Mouse (Mus musculus): ENCODE results near the gene Tlk1. TPM values are rescaled to one million over a fixed set of nuclear protein-coding genes. Genes with fewer than 3 reads are reported as not detected.

Tlk1 gene
- polyA plus RNA-seq, 1 experiment from 2014 or later = 101 TPM

DNA sequence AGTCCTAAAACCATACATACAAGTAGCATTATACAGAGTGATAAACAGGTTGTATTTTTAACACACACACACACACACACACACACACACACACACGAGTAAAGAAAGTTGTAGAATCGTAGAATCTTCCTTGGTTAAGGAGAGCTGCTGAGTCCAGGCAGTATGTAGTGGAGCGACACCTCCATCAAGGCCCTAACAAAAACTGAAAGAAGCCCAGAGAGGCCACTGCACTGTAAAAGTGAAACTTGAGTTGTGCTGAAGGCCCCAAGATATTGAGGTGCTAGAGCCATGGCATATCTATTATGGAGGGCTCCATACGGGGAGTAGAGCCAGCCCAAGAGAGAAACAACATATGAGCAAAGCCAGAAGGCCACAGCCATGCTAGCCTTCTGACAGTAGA, 32.3 kb downstream of the Tlk1 start:
- Histone ChIP-seq H3K79me2 (ENCODE audit: inconsistent target) (peaks cover 100% of the 10 kb centered on the region), H3K36me3 (ENCODE audit: inconsistent target) (peaks cover 5% of the 10 kb centered on the region; the same call in 1 of the 2 replicates), H3K4me3 (ENCODE audit: inconsistent target) (no peak overlapping the region), H3K27ac (no peak overlapping the region)
- WGBS (ENCODE audit: missing documents) = 97% methylated on average over 4 of the region's 4 CpGs

DNA sequence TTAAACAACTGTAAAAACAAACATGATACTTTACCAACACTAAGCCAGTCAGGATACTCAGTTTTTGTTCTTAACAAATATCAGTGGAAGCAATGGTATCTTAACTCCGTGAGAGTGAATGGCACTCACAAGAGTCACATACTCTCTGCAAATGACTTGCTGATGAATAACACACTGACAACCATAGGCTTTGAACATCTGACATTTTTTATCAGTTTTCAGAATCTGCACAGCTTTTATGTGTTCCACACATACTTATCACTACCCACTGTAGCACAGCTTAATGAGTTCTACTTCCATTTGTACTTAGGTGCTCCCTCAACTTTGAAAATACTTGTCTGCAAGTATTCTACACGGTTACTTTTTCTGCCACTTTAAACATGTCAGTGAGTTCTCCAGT, 35.3 kb downstream of the Tlk1 start:
- no peak overlapping the region for H3K27ac ChIP-seq
- H3K36me3 ChIP-seq (ENCODE audit: inconsistent target) = peaks cover 5% of the 10 kb centered on the region; the same call in 1 of the 2 replicates
- H3K79me2 ChIP-seq (ENCODE audit: inconsistent target) = peaks cover 100% of the 10 kb centered on the region
- 93% methylated on average over 2 of the region's 2 CpGs for WGBS (ENCODE audit: missing documents)
- H3K4me3 ChIP-seq (ENCODE audit: inconsistent target) = no peak overlapping the region

DNA sequence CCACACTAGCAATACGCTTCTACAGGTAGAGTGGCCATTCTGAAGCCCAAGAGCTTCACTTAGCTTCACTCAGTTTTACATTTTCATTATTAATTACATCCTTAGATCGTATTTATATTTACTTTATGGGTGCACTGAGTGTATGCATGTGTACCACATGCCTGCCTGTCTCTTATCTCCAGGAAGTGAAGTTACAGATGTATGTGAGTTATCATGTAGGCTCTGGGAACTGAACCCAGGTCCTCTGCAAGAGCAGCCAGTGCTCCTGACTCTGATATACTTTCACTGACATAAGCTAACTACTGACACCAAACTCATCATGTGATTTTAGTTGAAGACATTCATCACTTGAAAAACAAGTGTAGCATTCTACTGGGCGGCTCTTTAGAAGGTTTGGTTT, 36.2 kb downstream of the Tlk1 start:
- H3K79me2 ChIP-seq (ENCODE audit: inconsistent target) = peaks cover 100% of the 10 kb centered on the region
- WGBS (ENCODE audit: missing documents) = 92% methylated on average over 3 of the region's 3 CpGs
- no peak overlapping the region for H3K4me3 ChIP-seq (ENCODE audit: inconsistent target)
- H3K36me3 ChIP-seq (ENCODE audit: inconsistent target) = no peaks in the 10 kb centered on the region
- no peak overlapping the region for H3K27ac ChIP-seq

DNA sequence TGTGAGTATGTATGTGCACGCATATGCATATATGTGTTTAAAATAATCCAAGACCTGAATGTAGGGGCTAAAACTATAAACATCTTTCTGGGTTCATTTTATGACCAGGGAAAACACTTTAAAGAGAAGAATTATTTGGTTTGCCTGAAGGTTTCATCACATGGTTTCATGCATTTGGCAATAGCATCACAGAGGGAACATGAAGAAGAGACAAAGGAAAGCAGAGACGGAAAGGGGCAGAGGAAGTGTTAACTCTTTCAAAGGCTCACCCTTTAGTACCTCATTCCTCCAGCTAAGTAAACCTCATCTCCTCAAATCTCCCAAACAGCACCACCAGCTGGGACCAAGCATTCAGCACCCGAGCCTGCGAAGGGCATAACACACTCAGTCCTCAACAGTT, 41.1 kb downstream of the Tlk1 start:
- no peak overlapping the region for H3K27ac ChIP-seq
- no peaks in the 10 kb centered on the region for H3K36me3 ChIP-seq (ENCODE audit: inconsistent target)
- WGBS (ENCODE audit: missing documents) = 65% methylated on average over 4 of the region's 4 CpGs

DNA sequence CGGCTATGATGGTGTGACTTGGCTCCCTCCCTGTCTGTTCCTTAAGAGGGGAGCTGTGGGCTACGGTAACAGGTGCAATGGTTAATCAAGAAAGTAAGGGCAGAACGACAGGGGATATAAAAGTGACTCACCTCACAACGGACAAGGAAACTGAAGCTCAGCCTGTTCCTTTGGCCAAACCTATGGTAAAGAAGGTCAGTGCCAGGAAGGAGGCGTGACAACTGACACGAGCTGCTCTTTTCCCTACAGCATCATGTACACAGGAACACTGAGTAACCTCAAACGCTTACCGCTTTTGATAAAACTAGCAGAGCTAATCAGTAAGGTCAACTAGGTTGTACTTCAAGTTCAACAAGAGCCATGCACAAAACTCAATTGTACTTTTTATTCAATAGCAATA, 42.0 kb downstream of the Tlk1 start:
- no peak overlapping the region for H3K4me3 ChIP-seq (ENCODE audit: inconsistent target)
- no peaks in the 10 kb centered on the region for H3K36me3 ChIP-seq (ENCODE audit: inconsistent target)
- 90% methylated on average over 8 of the region's 8 CpGs for WGBS (ENCODE audit: missing documents)
- peaks cover 100% of the 10 kb centered on the region for H3K79me2 ChIP-seq (ENCODE audit: inconsistent target)
- H3K27ac ChIP-seq = no peak overlapping the region

More for the DNA sequence above, 41.1 kb downstream of the Tlk1 start:
- no peak overlapping the region for H3K4me3 ChIP-seq (ENCODE audit: inconsistent target)
- peaks cover 100% of the 10 kb centered on the region for H3K79me2 ChIP-seq (ENCODE audit: inconsistent target)

DNA sequence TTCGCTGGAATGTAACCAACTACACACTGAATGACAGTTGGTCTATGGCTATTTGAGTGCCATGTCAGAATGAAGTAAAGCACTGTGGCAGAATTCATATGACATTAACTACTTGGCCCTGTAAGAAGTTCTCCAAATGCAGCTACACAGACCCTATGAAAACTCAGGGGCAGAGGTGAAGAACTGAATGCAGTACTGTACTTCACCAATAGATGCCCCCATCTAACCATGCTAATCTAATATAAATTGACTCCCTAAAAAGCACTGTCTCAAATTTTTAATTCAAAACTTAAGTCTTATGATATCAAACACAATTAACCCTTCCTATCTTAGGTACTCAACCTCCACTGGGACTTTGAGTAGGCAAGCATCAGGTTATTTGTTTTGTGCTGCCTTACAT, 45.9 kb downstream of the Tlk1 start:
- 92% methylated on average over 1 of the region's 1 CpGs for WGBS (ENCODE audit: missing documents)
- H3K36me3 ChIP-seq (ENCODE audit: inconsistent target) = no peaks in the 10 kb centered on the region
- H3K27ac ChIP-seq = no peak overlapping the region
- peaks cover 100% of the 10 kb centered on the region for H3K79me2 ChIP-seq (ENCODE audit: inconsistent target)
- no peak overlapping the region for H3K4me3 ChIP-seq (ENCODE audit: inconsistent target)

DNA sequence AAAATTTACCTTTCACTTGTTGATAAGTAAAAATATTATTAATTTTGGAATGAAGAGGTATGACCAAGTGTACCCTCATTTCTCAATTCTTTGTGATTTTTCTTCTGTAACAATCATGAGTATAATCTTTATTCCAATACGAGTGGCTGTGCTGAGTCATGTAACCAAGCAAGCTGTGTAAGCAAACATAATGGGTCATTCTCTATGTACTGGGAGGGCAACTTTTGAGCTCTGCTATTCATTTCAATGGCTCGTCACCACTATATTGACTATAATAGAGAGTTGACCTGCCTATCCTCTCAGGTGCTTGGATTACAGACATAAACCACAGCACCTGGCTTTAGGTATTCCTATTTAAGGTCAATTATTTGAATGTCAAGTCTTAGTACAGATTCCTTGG, 48.8 kb downstream of the Tlk1 start:
- 91% methylated on average over 2 of the region's 2 CpGs for WGBS (ENCODE audit: missing documents)
- Histone ChIP-seq H3K27ac (no peak overlapping the region), H3K36me3 (ENCODE audit: inconsistent target) (no peaks in the 10 kb centered on the region), H3K79me2 (ENCODE audit: inconsistent target) (peaks cover 100% of the 10 kb centered on the region), H3K4me3 (ENCODE audit: inconsistent target) (no peak overlapping the region)

DNA sequence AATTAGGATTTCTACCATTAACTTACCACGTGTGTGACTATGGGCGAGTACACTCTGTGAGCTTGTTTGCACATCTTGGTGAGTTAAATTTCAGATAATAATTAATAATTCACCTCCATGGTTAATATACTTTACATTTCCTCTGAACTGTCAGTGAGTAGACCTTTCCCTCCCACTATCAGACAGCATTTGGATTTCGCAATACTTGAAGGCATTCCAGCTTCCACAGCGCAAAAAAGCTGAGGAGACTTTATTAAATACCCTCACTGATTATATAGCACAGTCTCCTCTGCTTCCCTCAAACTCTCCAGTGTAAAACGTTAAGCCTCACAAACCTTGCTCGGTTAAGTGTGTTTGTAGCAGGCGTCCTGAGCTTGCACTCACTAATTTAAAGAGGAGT, 60.8 kb downstream of the Tlk1 start:
- H3K79me2 ChIP-seq (ENCODE audit: inconsistent target) = peaks cover 93% of the 10 kb centered on the region
- WGBS (ENCODE audit: missing documents) = 83% methylated on average over 7 of the region's 7 CpGs
- H3K36me3 ChIP-seq (ENCODE audit: inconsistent target) = peaks cover 4% of the 10 kb centered on the region; the same call in 1 of the 2 replicates
- no peak overlapping the region for H3K4me3 ChIP-seq (ENCODE audit: inconsistent target)
- H3K27ac ChIP-seq = no peak overlapping the region

DNA sequence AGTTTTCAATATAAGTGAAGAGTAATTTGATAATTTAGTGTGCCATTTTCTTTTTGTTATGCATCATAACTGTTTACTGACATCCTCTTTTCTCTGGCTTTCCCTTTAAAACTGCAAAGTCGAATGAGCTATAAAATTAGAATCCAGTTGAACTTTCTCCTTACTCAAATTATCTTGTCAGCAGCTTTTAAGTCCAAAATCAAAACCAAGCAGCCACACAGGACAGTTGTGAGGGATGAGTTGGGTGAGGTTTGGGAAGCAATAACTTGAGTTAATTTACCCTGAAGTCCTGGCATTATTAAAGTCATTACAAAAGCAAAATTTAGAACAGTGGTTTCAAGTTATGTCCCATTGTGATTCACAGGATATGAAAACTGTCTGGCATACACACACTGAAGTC, 62.8 kb downstream of the Tlk1 start:
- WGBS (ENCODE audit: missing documents) = 71% methylated on average over 1 of the region's 1 CpGs
- Histone ChIP-seq H3K36me3 (ENCODE audit: inconsistent target) (no peaks in the 10 kb centered on the region), H3K27ac (peak overlapping the region; percentile 29), H3K79me2 (ENCODE audit: inconsistent target) (peaks cover 93% of the 10 kb centered on the region), H3K4me3 (ENCODE audit: inconsistent target) (no peak overlapping the region)

DNA sequence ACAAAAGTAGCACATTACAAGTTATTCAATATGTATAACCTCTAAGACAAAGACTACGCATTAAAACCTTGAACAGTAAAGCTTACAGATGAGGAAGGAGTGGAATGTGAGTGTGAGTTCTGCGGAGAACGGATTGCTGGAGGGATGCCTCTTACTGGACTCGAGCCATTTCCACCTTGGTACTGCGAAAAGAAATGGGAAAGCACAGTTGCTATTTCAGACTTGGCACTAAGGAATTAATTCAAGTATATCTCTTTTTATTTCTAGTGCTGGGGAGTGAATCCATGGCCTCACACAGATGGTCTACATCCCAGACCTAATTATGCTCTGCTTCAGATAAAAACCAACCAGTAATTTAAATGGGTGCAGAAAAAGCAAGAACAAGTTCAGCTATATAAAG, 73.4 kb downstream of the Tlk1 start:
- 100% methylated on average over 5 of the region's 5 CpGs for WGBS (ENCODE audit: missing documents)

DNA sequence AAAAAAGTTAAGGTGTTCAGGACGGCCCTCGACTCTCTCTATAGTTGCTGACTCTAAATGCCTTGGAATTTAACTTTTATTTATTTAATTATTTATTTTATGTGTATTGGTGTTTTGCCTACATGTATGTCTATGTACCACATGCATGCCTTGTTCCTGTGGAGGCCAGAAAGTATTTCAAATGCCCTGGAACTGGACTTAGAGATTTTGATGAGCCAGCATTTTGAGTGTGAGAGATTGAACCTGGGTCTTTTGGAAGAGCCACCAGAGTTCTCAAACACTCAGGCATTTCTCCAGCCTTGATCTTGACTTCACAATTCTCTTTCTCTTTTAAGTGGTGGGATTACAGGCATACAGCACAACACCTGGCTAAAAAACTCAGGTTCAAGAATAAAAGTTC, 73.9 kb downstream of the Tlk1 start:
- Histone ChIP-seq H3K36me3 (ENCODE audit: inconsistent target) (peaks cover 24% of the 10 kb centered on the region), H3K27ac (no peak overlapping the region), H3K79me2 (ENCODE audit: inconsistent target) (peaks cover 6% of the 10 kb centered on the region; the same call in 1 of the 2 replicates), H3K4me3 (ENCODE audit: inconsistent target) (no peak overlapping the region)
- 100% methylated on average over 2 of the region's 2 CpGs for WGBS (ENCODE audit: missing documents)

More for the DNA sequence above, 73.4 kb downstream of the Tlk1 start:
- no peak overlapping the region for H3K4me3 ChIP-seq (ENCODE audit: inconsistent target)
- H3K36me3 ChIP-seq (ENCODE audit: inconsistent target) = peaks cover 24% of the 10 kb centered on the region
- peaks cover 11% of the 10 kb centered on the region; the same call in 1 of the 2 replicates for H3K79me2 ChIP-seq (ENCODE audit: inconsistent target)
- no peak overlapping the region for H3K27ac ChIP-seq

DNA sequence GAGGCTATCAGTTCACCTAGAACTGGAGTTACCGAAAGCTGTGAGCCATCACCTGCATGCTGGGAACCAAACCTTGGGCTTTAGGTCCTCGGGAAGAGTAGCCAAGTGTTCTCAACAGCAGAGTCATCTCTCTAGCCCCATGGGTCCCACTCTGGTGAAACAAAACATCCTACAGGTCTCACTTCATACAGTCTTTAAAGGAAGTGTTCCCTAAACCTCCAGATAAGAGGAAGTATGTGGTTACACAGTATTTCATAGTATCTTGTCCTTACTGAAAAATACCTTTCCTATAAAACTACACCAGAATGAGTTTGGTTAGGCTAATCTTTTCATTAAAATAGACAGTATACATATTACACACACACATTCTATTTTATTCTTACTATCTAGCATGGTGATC, 82.9 kb downstream of the Tlk1 start:
- 50% methylated on average over 1 of the region's 2 CpGs for WGBS (ENCODE audit: missing documents)
- no peak overlapping the region for H3K27ac ChIP-seq
- H3K36me3 ChIP-seq (ENCODE audit: inconsistent target) = peaks cover 75% of the 10 kb centered on the region
- no peaks in the 10 kb centered on the region for H3K79me2 ChIP-seq (ENCODE audit: inconsistent target)
- no peak overlapping the region for H3K4me3 ChIP-seq (ENCODE audit: inconsistent target)

DNA sequence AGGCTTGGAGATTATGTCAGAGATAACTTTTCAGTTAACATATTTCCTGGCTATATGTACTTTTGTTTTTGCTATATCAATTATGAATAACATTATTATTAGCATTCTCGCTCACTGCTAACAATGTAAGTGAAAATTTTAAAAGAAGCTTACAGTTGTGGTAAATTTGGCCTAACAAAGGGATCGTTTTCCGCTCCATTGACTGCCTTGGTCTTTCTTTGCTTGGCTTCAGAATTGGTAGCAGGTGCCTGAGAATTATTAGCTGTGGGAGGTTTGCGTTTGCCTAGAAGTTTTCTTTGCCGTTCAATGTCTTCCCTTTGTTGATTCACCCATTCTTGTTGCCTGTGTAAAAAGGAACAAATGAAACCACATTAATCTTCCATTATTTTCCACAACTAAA, 83.6 kb downstream of the Tlk1 start:
- no peaks in the 10 kb centered on the region for H3K79me2 ChIP-seq (ENCODE audit: inconsistent target)
- no peak overlapping the region for H3K4me3 ChIP-seq (ENCODE audit: inconsistent target)
- H3K36me3 ChIP-seq (ENCODE audit: inconsistent target) = peaks cover 76% of the 10 kb centered on the region
- no peak overlapping the region for H3K27ac ChIP-seq
- WGBS (ENCODE audit: missing documents) = 96% methylated on average over 5 of the region's 5 CpGs

DNA sequence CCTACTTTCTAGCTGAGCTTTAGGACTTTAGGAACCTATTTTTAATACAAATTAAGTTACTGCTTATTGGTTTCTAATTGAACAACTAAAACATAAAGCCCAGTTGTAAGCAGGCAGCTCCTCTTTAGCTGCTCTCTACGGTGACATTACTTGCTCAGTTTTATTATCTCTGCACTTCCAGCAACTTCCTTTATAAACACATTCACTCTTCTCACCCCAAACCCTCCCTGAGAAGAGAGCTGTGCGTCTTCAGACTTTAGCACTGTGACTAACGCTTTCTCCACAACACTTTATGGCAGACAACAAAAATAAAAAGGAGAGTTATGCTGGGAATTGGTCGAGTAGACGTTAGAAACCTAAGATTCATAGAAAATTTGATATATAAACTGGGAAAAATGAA, 89.5 kb downstream of the Tlk1 start:
- Histone ChIP-seq H3K27ac (no peak overlapping the region), H3K36me3 (ENCODE audit: inconsistent target) (peaks cover 50% of the 10 kb centered on the region), H3K4me3 (ENCODE audit: inconsistent target) (no peak overlapping the region), H3K79me2 (ENCODE audit: inconsistent target) (no peaks in the 10 kb centered on the region)
- WGBS (ENCODE audit: missing documents) = 94% methylated on average over 5 of the region's 5 CpGs

DNA sequence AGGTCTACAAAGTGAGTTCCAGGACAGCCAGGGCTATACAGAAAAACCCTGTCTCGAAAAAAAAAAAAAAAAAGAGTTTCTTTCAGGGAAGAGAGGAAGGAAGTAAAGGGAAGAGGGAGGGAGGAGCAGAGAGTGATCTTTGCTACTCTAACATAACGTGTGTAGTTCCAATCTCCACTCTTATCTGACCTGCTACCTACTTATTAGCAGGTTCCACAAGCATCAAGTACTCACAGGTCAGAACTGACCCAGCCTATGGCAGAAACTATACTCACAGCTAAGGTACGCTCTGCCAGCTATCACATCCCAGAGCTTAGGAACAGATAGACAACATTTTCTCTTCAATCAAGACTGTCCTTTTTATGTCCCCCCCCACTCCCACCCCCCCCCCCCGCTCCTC, 90.0 kb downstream of the Tlk1 start:
- Histone ChIP-seq H3K4me3 (ENCODE audit: inconsistent target) (no peak overlapping the region), H3K36me3 (ENCODE audit: inconsistent target) (peaks cover 51% of the 10 kb centered on the region), H3K79me2 (ENCODE audit: inconsistent target) (no peaks in the 10 kb centered on the region), H3K27ac (no peak overlapping the region)
- 94% methylated on average over 2 of the region's 4 CpGs for WGBS (ENCODE audit: missing documents)

DNA sequence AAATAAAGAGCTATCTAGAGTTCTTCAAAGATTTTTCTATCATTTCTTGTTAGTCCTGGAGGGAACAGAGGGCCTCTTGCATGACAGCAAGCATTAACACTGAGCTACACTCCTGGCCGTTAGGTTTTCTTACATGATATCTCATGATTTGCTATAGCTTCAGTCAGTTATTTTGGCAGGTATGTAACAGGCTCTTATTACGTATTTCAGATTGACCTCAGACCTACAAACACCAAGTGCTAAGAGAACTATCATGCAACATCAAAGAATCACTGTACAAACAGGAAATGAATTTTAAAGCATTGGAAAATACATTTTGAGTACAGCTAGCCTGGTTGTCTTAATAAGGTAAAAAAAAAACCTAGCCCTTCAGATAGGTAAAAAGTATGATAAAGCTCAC, 98.4 kb downstream of the Tlk1 start:
- whole genome bisulfite sequencing (ENCODE audit: missing documents) = 96% methylated on average over 2 of the region's 2 CpGs
- Histone ChIP-seq H3K27ac (no peak overlapping the region), H3K79me2 (ENCODE audit: inconsistent target) (no peaks in the 10 kb centered on the region), H3K36me3 (ENCODE audit: inconsistent target) (peaks cover 47% of the 10 kb centered on the region), H3K4me3 (ENCODE audit: inconsistent target) (no peak overlapping the region)

All from macrophage (primary cell).